Mouse (Mus musculus) MEL (cell line): ENCODE data around the gene Chmp2b.

Source experiments
- JUND ChIP-seq: IDR thresholded peaks from 2 replicates; pipeline ENCODE4 v1.6.1; 2011; ENCODE audit warnings: low read depth, mild to moderate bottlenecking, improper control_type of control experiment, low read length
- MAZ ChIP-seq: IDR thresholded peaks from 2 replicates; pipeline ENCODE4 v1.6.1; 2012; ENCODE audit warnings: low read depth, mild to moderate bottlenecking, inconsistent platforms, low read length, improper control_type of control experiment
- NELFE ChIP-seq: IDR thresholded peaks from 2 replicates; pipeline ENCODE4 v1.6.1; 2011; ENCODE audit warnings: low read depth, low read length, improper control_type of control experiment
- ZNF384 ChIP-seq: IDR thresholded peaks from 2 replicates; pipeline ENCODE4 v1.6.1; 2012; ENCODE audit warnings: low read depth, mild to moderate bottlenecking, inconsistent platforms, low read length, improper control_type of control experiment

- TF ChIP-seq JUND (no peak), MAZ (no peak), ZNF384 (no peak), NELFE (no peak)
These were observed 38.3 kb upstream of the Chmp2b start for GRCm38 (mm10) chr16:65600798-65601197.
